Mouse (Mus musculus) retina, postnatal 1 day (tissue): ENCODE measurements around the gene Alox12.

ENCODE experiments used
- DNase-seq: peaks from one replicate; pipeline ENCODE4 v3.0.0-alpha.2; 2012

Gene Alox12

GRCm38 (mm10) chr11:70254931-70255531, at the start of gene Alox12:
Gene Alox12 (minus strand): TSS chr11:70255353.
- peak; percentile 48 for DNase-seq

DNA sequence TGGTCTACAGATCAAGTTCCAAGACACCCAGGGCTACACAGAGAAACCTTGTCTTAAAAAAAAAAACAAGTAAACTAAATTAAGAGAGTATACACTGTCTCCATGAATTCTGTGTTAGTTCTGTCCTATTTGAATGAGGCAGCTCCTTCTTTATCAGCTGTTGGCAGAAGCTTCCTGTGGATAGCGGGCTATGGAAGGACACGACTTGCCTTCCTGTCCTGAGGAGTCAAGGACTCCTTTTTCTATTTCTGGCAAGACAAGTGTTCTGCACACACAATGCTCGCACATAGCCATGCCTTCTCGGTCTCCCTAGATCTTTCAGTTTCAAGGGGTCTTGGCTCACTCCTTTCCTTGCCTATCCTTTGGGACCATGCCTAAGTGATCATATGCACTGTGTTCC, 47.1 kb upstream of the Alox12 start:
- no peak for DNase-seq

GRCm38 (mm10) chr11:70297836-70298454, 42.8 kb upstream of the Alox12 start:
- no peak for DNase-seq

GRCm38 (mm10) chr11:70297405-70297804, 42.3 kb upstream of the Alox12 start:
- DNase-seq = no peak

DNA sequence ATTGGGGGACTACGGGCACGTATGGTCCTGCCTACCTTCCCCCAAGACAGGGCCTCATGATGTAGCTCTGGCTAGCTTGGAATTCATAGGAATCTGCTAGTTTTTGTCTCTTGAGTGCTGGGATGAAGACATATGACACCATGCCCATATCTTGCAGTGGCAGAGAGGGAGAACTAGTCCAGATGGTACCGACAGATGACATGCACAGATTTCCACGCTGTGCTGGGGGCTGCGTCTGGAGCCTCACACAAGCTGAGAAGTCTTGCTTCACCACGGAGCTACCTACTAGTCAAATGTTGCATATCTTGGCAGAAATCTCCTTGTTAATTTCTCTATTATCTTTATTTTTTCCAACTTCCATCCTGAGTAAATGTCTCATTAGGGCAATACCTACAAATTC, 38.7 kb upstream of the Alox12 start:
- no peak for DNase-seq

DNA sequence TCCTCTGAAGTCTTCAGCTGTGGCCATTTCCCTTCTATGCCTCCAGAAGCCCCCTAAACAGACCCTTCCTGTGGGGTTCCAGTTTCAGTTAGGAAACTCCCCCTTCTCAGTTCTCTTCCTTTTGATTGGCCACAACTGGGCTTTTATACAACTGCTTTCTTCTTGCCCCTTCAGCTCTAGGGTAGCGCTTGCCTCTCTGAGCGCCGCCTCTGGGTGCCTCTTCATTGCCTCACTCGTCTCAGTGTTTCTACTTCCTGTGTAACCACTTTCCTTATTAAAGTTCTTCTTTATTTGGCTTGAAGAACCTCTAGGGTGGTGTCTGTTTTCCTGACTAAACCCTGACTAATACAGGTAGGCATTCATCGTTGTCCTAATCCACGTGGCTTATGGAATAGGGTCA, 36.1 kb upstream of the Alox12 start:
- DNase-seq = no peak

- DNase-seq = no peak
These were observed 34.1 kb upstream of the Alox12 start for GRCm38 (mm10) chr11:70289236-70289635.

DNA sequence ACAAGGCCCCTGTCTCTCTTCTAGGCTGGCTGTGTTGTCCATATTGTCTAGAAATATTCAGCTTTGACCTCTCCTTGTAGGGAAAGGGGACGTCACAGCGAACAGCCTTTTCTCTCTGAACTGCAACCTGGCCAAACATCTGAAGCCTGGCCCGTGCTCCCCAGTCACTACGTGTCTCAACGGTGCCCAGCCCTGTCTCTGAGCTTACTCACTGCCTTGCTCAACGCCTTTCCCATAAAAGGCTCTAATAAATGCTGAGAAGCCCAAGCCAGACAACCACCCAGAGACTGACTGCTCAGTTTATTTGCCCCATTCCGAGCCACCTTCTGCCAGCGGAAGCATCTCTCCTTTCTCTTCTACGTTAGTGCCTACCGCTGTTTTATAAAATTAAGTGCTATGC, 32.9 kb upstream of the Alox12 start:
- DNase-seq = no peak

DNA sequence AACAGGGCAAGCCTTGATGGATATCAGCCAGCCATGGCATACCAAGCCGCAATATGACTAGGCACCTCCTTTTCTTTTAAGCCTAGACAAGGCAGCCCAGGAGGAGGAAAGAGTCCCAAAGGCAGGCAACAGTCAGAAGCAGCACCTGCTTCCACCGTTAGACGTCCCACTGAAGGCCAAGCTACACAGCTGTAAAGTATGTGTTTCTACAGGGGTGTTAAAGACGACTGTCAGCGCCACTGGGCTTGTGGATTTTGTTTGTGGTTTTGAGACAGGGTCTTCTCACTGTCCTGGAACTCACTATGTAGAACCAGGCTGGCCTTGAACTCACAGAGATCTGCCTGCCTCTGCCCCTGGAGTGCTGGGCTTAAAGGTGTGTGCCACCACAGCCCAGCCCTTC, 30.5 kb upstream of the Alox12 start:
- no peak for DNase-seq

- no peak for DNase-seq
These were observed 29.6 kb upstream of the Alox12 start for GRCm38 (mm10) chr11:70284757-70285156.

GRCm38 (mm10) chr11:70283666-70284065, 28.5 kb upstream of the Alox12 start:
- no peak for DNase-seq

DNA sequence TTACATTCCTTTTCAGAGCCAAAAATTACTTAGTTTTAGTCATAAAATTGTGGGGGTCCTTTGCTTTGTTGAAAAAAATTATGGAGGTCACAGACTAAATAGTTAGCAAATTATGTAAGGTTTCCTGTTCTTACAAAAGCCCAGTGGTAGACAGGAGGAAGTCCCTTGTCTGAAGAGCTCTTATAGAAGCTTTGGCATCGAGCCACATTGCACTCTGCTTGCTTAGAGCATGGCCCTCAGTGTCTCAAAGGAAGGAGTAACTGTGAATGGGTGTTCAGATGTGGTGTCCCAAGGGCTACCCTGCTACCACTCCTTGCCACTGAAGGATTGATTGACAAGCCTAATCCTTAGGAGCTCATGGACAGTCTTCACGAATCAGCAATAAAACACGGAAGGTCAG, 25.3 kb upstream of the Alox12 start:
- DNase-seq = no peak

DNA sequence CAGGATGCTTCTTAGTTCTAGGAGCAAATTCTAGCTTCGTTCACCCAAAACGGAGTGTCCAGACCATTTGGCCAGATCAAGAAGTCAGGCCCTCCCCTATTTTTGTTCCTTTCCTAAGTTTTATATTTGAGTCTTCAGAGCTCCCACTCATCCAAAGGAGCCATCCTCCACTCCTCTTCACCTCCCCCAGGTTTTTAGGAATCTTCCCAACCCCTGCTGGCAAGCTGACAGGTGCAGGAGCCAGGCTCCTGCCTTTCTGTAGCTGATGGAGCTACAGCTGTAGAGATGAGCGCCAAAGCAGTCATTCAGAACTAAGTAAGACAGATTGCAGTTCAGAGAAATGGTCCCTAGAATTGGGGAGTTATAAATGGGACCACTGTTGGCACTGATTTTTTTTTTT, 23.8 kb upstream of the Alox12 start:
- no peak for DNase-seq

- no peak for DNase-seq
These were observed 16.5 kb upstream of the Alox12 start for GRCm38 (mm10) chr11:70271641-70272040.

- no peak for DNase-seq
These were observed 11.3 kb upstream of the Alox12 start for GRCm38 (mm10) chr11:70266405-70266804.

DNA sequence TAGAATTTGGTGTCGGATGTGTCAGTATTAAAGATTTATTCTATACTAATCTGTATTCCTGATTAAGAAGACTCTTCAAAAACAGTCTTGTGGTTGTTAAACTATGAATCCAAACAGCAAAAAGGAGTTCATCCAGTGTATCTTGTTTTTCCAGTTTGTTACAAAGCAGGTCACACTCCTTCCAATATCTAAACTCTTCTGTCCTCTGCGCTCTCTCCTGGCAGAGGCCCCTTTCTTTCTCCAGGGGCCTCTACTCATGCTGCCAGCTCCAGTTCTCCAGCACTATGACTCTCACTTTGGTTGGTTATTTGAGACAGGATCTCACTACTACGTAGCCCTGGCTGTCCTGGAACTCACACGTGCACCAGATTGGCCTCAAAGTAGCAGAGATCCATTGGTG, 10.7 kb upstream of the Alox12 start:
- no peak for DNase-seq

DNA sequence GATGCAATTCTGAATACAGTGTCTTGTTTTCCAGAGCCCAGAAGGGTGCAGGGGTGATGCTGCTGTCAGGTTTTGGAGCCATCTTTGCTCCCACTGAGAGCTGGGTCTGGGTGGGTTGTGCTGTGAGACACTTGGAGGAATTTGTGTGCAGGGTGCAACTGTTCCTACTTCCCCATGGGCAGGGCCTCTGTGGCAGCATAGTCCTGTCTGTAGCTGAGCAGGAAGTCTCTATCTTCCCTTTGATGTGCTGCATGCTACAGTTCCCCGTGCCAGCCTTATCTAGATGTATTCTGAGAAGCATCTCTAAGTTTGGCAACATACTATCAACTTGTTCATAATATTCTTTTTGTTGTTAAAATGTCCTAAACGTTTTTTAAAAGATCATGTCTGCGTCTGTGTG, 10.1 kb upstream of the Alox12 start:
- no peak for DNase-seq

GRCm38 (mm10) chr11:70259035-70259434, 3.9 kb upstream of the Alox12 start:
- DNase-seq = no peak

GRCm38 (mm10) chr11:70254337-70254736, 816 bp downstream of the Alox12 start:
- DNase-seq = peak; percentile 11

- DNase-seq = no peak
These were observed 3.3 kb downstream of the Alox12 start for GRCm38 (mm10) chr11:70251853-70252252.

GRCm38 (mm10) chr11:70250150-70250549, 5.0 kb downstream of the Alox12 start:
- no peak for DNase-seq

DNA sequence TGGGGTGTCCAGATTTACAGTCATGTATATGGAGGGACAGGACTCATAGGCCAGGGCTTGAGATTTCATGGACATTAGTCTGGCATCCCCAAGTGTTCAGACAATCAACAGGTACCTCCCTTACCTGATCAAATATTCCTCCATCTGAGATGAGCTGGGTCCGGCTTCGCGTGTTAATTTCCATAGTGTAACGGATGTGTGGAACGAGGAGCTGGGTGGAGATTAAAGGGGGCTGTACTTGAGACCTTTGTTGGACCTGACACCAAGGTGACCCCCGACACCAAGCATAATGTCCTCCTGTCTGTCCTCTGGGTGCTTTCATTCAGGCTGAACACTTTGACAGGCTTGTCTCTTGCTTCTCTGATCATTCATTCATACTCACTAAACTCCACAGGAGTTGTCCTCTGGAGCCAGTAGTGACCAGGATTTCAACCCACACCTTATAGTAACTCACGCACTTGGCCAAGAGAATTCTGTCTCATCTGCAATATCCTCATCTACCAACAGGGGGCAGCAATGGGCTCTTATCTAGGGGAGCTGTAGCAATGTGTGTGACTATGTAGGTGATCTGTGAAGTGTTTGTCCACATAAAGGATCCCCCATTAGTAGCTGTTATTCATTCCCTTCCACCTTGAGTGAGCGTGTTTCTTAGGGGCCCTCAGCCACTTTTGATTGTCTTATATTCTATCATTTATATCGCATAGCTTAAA, 7.9 kb downstream of the Alox12 start:
- peak; percentile 80 for DNase-seq

DNA sequence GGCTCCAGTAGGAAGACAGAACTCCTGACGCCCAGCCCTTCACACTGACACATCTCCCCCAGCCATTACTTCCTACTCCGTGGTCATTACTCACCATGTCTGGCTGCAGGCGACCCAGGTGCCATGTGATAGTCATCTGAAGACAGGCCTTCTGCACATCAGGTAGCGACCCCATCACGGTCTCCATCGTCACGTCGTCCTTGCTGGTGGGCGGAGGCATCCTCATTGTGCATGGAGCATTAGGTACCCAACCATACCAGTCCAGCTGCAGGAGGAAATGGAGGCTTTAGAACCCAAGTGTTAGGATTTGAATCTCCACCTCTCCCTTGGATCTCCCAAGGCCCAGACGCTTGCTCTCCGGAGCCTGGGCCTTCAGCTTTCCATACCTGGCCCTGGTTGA, 12.6 kb downstream of the Alox12 start:
- no peak for DNase-seq

- peak; percentile 93 for DNase-seq
These were observed 15.4 kb downstream of the Alox12 start, which contains the start of the genes Gm21988 and Rnasek for GRCm38 (mm10) chr11:70239541-70240279. Gene Gm21988 (minus strand): TSS chr11:70239830. Gene Rnasek (minus strand): TSS chr11:70239842.
